Mouse (Mus musculus) forebrain, postnatal 0 days (tissue): ENCODE measurements around the gene Dock3. TPM values are rescaled to one million over a fixed set of nuclear protein-coding genes. Genes with fewer than 3 reads are reported as not detected.

ENCODE experiments used
- ATAC-seq: fragments of 200-750 bp; cut with Nextera tagmentation; 2 replicates; pipeline ENCODE4 v1.8.0; 2017; ENCODE audit warnings: mild to moderate bottlenecking, moderate library complexity
- DNase-seq: peaks from one replicate; pipeline ENCODE4 v3.0.0-alpha.2; 2015
- H3K27ac ChIP-seq: fragments of 300-500 bp; sonication (generic); 2 replicates; pipeline ENCODE4 v1.5.1; 2014; ENCODE audit warnings: low read depth, mild to moderate bottlenecking, antibody characterized with exemption, low read length, moderate library complexity, mixed read lengths
- H3K27me3 ChIP-seq: fragments of 300-500 bp; sonication (generic); 2 replicates; pipeline ENCODE4 v1.6.1; 2014; ENCODE audit warnings: mild to moderate bottlenecking, low read length, mixed read lengths; ENCODE audit not compliant: insufficient read depth
- H3K36me3 ChIP-seq: fragments of 300-500 bp; sonication (generic); 2 replicates; pipeline ENCODE4 v1.6.1; 2014; ENCODE audit warnings: mild to moderate bottlenecking, moderate library complexity; ENCODE audit not compliant: insufficient read depth
- H3K4me1 ChIP-seq: fragments of 300-500 bp; sonication (generic); 2 replicates; pipeline ENCODE4 v1.6.1; 2014; ENCODE audit warnings: antibody characterized with exemption; ENCODE audit not compliant: insufficient read depth
- H3K4me2 ChIP-seq: fragments of 300-500 bp; sonication (generic); 2 replicates; pipeline ENCODE4 v1.6.1; 2014; ENCODE audit warnings: low read depth, mild to moderate bottlenecking, moderate library complexity
- H3K4me3 ChIP-seq: fragments of 300-500 bp; sonication (generic); 2 replicates; pipeline ENCODE4 v1.5.1; 2014; ENCODE audit warnings: low read depth, low read length, mixed read lengths
- H3K9ac ChIP-seq: fragments of 300-500 bp; sonication (generic); 2 replicates; pipeline ENCODE4 v1.6.1; 2014; ENCODE audit warnings: mild to moderate bottlenecking
- H3K9me3 ChIP-seq: fragments of 300-500 bp; sonication (generic); 2 replicates; pipeline ENCODE4 v1.6.1; 2016; ENCODE audit warnings: low read length
- CTCF ChIP-seq: sonication (generic); IDR thresholded peaks from 2 replicates; pipeline ENCODE4 v1.5.1; 2016; ENCODE audit warnings: antibody characterized with exemption, control low read depth, low read depth
- WGBS: fragments of 180-500 bp; shearing (Covaris S2); extraction: QIAGEN DNeasy Blood & Tissue Kit; methylation state at CpG from one replicate; pipeline ENCODE4 v1.1.7; 2014; 5-methylcytosine and 5-hydroxymethylcytosine counted together
- polyA plus RNA-seq: library from polyadenylated mRNA; unstranded; fragments of >200 nt; fragmentation: Nextera tagmentation; extraction: Ambion mirVana; gene quantifications from 2 replicates; pipeline ENCODE4 v1.2.1, GENCODE M21; 2015
- total RNA-seq: library from RNA; depleted of rRNA; stranded (reverse); fragments of >200 nt; gene quantifications from 2 replicates; pipeline ENCODE4 v1.2.3, GENCODE M21; 2014

Gene Dock3
- total and polyA plus RNA-seq, 2 experiments from 2014 or later: 21.3 to 53.7 TPM

GRCm38 (mm10) chr9:107037947-107038346, 193.8 kb downstream of the Dock3 start:
- TF ChIP-seq CTCF: no peak
- WGBS: 93% methylated on average over 2 of the region's 2 CpGs
- ATAC-seq (no peak), DNase-seq (no peak)
- Histone ChIP-seq H3K27ac (no peak overlapping the region), H3K36me3 (no peaks in the 10 kb centered on the region), H3K27me3 (no peaks in the 10 kb centered on the region), H3K4me3 (no peak overlapping the region), H3K9ac (no peak overlapping the region), H3K4me2 (no peak overlapping the region), H3K4me1 (no peaks in the 10 kb centered on the region), H3K9me3 (no peaks in the 10 kb centered on the region)

- H3K27me3 ChIP-seq: no peaks in the 10 kb centered on the region
- ATAC-seq (no peak), DNase-seq (no peak)
- H3K4me1 ChIP-seq: no peaks in the 10 kb centered on the region
- TF ChIP-seq CTCF: no peak
- 68% methylated on average over 2 of the region's 2 CpGs for WGBS
- H3K27ac ChIP-seq: no peak overlapping the region
- no peak overlapping the region for H3K4me2 ChIP-seq
- no peak overlapping the region for H3K9ac ChIP-seq
- H3K9me3 ChIP-seq: no peaks in the 10 kb centered on the region
- no peaks in the 10 kb centered on the region for H3K36me3 ChIP-seq
- no peak overlapping the region for H3K4me3 ChIP-seq
Observed at GRCm38 (mm10) chr9:107027586-107027985, 204.1 kb downstream of the Dock3 start.

- WGBS: 57% methylated on average over 4 of the region's 4 CpGs
- ATAC-seq: no peak
Observed at GRCm38 (mm10) chr9:107009841-107010240, 221.9 kb downstream of the Dock3 start.

GRCm38 (mm10) chr9:107003187-107003586, 228.5 kb downstream of the Dock3 start:
- 71% methylated on average over 2 of the region's 2 CpGs for WGBS
- H3K4me3 ChIP-seq: no peak overlapping the region
- H3K4me1 ChIP-seq: no peaks in the 10 kb centered on the region
- no peaks in the 10 kb centered on the region for H3K9me3 ChIP-seq
- TF ChIP-seq CTCF: no peak
- DNase-seq (peak; percentile 40), ATAC-seq (peak; percentile 69)
- no peak overlapping the region for H3K4me2 ChIP-seq
- no peak overlapping the region for H3K27ac ChIP-seq
- H3K9ac ChIP-seq: no peak overlapping the region
- 0 out of 2 replicates have a peak, but pooled peaks cover 5% of the 10 kb centered on the region for H3K36me3 ChIP-seq
- H3K27me3 ChIP-seq: no peaks in the 10 kb centered on the region

More at GRCm38 (mm10) chr9:107009841-107010240, 221.9 kb downstream of the Dock3 start:
- peak; percentile 25 for DNase-seq
- no peak overlapping the region for H3K4me2 ChIP-seq
- 0 out of 2 replicates have a peak, but pooled peaks cover 3% of the 10 kb centered on the region for H3K36me3 ChIP-seq
- no peak overlapping the region for H3K4me3 ChIP-seq
- TF ChIP-seq CTCF: no peak
- no peak overlapping the region for H3K9ac ChIP-seq
- H3K9me3 ChIP-seq: no peaks in the 10 kb centered on the region
- no peaks in the 10 kb centered on the region for H3K27me3 ChIP-seq
- H3K27ac ChIP-seq: no peak overlapping the region
- no peaks in the 10 kb centered on the region for H3K4me1 ChIP-seq

GRCm38 (mm10) chr9:106970742-106971141, 261.0 kb downstream of the Dock3 start:
- H3K4me1 ChIP-seq: no peaks in the 10 kb centered on the region
- TF ChIP-seq CTCF: peak; percentile 71
- peak; percentile 61; the same call in 1 of the 2 replicates for ATAC-seq

GRCm38 (mm10) chr9:106958452-106958851, 273.3 kb downstream of the Dock3 start:
- ATAC-seq: no peak
- no peak for DNase-seq
- no peak for TF ChIP-seq CTCF
- Histone ChIP-seq H3K9me3 (no peaks in the 10 kb centered on the region), H3K9ac (no peak overlapping the region), H3K36me3 (peaks cover 16% of the 10 kb centered on the region), H3K27me3 (no peaks in the 10 kb centered on the region), H3K4me2 (no peak overlapping the region), H3K4me3 (no peak overlapping the region), H3K4me1 (no peaks in the 10 kb centered on the region), H3K27ac (no peak overlapping the region)
- 93% methylated on average over 1 of the region's 1 CpGs for WGBS

More at GRCm38 (mm10) chr9:106970742-106971141, 261.0 kb downstream of the Dock3 start:
- Histone ChIP-seq H3K27ac (no peak overlapping the region), H3K4me3 (no peak overlapping the region), H3K27me3 (no peaks in the 10 kb centered on the region), H3K36me3 (peaks cover 20% of the 10 kb centered on the region), H3K9ac (no peak overlapping the region), H3K9me3 (no peaks in the 10 kb centered on the region), H3K4me2 (no peak overlapping the region)
- 64% methylated on average over 3 of the region's 3 CpGs for WGBS
- DNase-seq: peak; percentile 48

- Histone ChIP-seq H3K4me3 (no peak overlapping the region), H3K4me2 (no peak overlapping the region), H3K9me3 (no peaks in the 10 kb centered on the region), H3K4me1 (no peaks in the 10 kb centered on the region), H3K36me3 (peaks cover 19% of the 10 kb centered on the region), H3K9ac (no peak overlapping the region), H3K27me3 (no peaks in the 10 kb centered on the region), H3K27ac (no peak overlapping the region)
- no peak for TF ChIP-seq CTCF
- ATAC-seq: no peak
- no peak for DNase-seq
Observed at GRCm38 (mm10) chr9:106955486-106955885, 276.2 kb downstream of the Dock3 start.
